27 mouse cellular contexts compared by ENCODE assay signal in the genomic region with DNA sequence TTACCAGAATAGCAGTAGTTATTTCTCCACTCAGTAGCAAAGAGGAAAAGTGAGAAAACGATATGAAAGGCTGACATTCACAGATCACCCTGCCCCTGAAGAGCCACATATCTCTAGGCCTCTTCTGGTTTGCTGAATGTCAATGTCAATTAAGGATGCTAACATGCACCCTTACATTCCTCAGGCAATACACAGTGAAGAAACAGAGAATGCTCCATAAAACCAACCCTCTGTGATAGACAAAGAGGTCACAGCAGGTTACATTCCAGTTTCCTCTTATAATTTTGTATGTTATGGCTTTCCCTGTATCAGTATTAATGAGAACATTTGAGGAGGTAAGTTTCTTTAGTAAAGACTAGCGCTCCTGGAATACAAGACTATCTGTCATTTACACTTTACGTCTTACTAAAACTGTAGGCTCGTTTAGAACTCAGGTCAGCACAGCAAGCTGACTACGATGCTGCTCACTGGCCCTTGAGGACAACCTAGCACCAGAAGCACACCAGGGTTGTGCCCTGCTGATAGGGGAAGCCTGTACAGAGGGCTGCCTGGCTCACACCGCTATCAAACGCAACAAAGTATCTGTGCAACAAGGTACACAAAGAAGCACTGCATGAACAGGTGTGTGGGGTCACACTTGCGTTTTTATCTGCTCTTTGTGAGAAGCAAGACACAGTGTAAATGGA.
"Had no signal": no experiment of that assay in that cellular context is flagged by ENCODE, and none has a peak within 500 bp of the region (broad histone marks: within the 10 kb centered on the region; RNA-seq: fewer than 3 reads in every experiment).

No protein-coding gene starts in this region.

- H3K27me3 ChIP-seq: heart, embryonic 13.5 days; heart, embryonic 15.5 days; hindbrain, embryonic 13.5 days; hindbrain, embryonic 15.5 days; kidney, embryonic 15.5 days; limb, embryonic 12.5 days had no signal

- DNase-seq: gastrocnemius, adult 2 months; gastrocnemius, postnatal 10 days; gastrocnemius, postnatal 25 days; heart, adult 2 months; heart, postnatal 4 days; kidney, adult 11 months; kidney, adult 2 months; kidney, adult 9 months; kidney, postnatal 14 days; kidney, postnatal 36 days; layer of hippocampus, adult 9-11 months; layer of hippocampus, postnatal 36 days; liver had no signal

- H3K4me3 ChIP-seq: gastrocnemius, adult 2 months; heart, adult 2 months; heart, embryonic 13.5 days; heart, embryonic 15.5 days; hindbrain, embryonic 10.5 days; hindbrain, embryonic 13.5 days; hindbrain, embryonic 15.5 days; kidney, embryonic 15.5 days; limb, embryonic 10.5 days; limb, embryonic 12.5 days had no signal

- H3K4me1 ChIP-seq: hindbrain, embryonic 15.5 days; kidney, embryonic 15.5 days had no signal

- H3K4me2 ChIP-seq: heart, embryonic 11.5 days; heart, embryonic 13.5 days; heart, embryonic 15.5 days; hindbrain, embryonic 13.5 days; hindbrain, embryonic 15.5 days; kidney, embryonic 15.5 days; limb, embryonic 12.5 days; liver, embryonic 11.5 days had no signal

- H3K27ac ChIP-seq: gastrocnemius, adult 2 months; heart, adult 2 months; heart, embryonic 13.5 days; heart, embryonic 15.5 days; hindbrain, embryonic 10.5 days; hindbrain, embryonic 13.5 days; hindbrain, embryonic 15.5 days; hindbrain, postnatal 0 days; kidney, embryonic 15.5 days; kidney, postnatal 0 days; limb, embryonic 10.5 days; limb, embryonic 12.5 days; liver, embryonic 14.5 days had no signal

- H3K9me3 ChIP-seq: heart, embryonic 13.5 days; heart, embryonic 15.5 days; hindbrain, embryonic 10.5 days; hindbrain, embryonic 13.5 days; hindbrain, embryonic 15.5 days; kidney, embryonic 15.5 days; limb, embryonic 10.5 days; limb, embryonic 12.5 days had no signal

- ATAC-seq: hindbrain, postnatal 0 days; intestine, embryonic 16.5 days had no signal

- H3K9ac ChIP-seq: heart, embryonic 13.5 days; heart, embryonic 15.5 days; hindbrain, embryonic 13.5 days; hindbrain, embryonic 15.5 days; kidney, embryonic 15.5 days; limb, embryonic 12.5 days; liver, embryonic 14.5 days had no signal
